Mouse (Mus musculus): ENCODE results near the gene Miga2. TPM values are rescaled to one million over a fixed set of nuclear protein-coding genes. Genes with fewer than 3 reads are reported as not detected.

Miga2 gene
- total and polyA plus RNA-seq, 2 experiments from 2014 or later: 28.6 to 70.8 TPM

GRCm38 (mm10) chr2:30328791-30329190, 35.2 kb upstream of the Miga2 start:
- H3K9ac ChIP-seq: no peak overlapping the region
- DNase-seq (no peak), ATAC-seq (no peak)
- TF ChIP-seq CTCF (IDR thresholded peaks at IDR 0.05; ENCODE audit: low read depth): no peak
- H3K4me3 ChIP-seq (ENCODE audit: low read depth, low read length): no peak overlapping the region
- no peaks in the 10 kb centered on the region for H3K4me1 ChIP-seq (ENCODE audit: insufficient read depth)
- no peaks in the 10 kb centered on the region for H3K27me3 ChIP-seq (ENCODE audit: insufficient read depth, low read length)
- no peak overlapping the region for H3K27ac ChIP-seq (ENCODE audit: low read depth, low read length)
- 73% methylated on average over 3 of the region's 3 CpGs for WGBS
- peaks cover 84% of the 10 kb centered on the region for H3K36me3 ChIP-seq (ENCODE audit: insufficient read depth)
- H3K9me3 ChIP-seq (ENCODE audit: low read length): no peaks in the 10 kb centered on the region
- H3K4me2 ChIP-seq (ENCODE audit: low read depth): no peak overlapping the region

DNA sequence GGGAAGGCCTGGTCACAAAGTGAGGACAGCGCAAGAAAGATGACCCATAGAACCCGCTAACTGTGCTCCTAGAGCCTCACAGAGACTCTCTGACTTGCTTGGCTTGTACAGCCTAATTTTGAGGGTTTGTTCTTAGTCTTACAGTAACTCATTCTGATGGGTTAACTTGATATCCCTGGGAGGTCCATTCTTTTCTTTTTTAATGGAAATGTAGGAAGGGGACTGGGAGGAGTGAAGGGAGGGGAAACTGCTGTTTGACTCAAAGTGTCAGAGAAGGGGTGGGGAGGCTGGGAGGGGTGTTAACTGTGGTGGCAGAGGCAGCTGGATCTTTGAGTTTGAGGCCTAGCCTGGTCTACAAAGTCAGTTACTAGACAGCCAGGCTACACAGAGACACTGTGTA, 28.7 kb upstream of the Miga2 start:
- no peak for TF ChIP-seq CTCF (IDR thresholded peaks at IDR 0.05; ENCODE audit: low read depth)
- DNase-seq (no peak), ATAC-seq (no peak)
- 93% methylated on average over 2 of the region's 2 CpGs for WGBS
- Histone ChIP-seq H3K4me1 (ENCODE audit: insufficient read depth) (no peaks in the 10 kb centered on the region), H3K9me3 (ENCODE audit: low read length) (no peaks in the 10 kb centered on the region), H3K4me3 (ENCODE audit: low read depth, low read length) (no peak overlapping the region), H3K9ac (no peak overlapping the region), H3K27ac (ENCODE audit: low read depth, low read length) (no peak overlapping the region), H3K27me3 (ENCODE audit: insufficient read depth, low read length) (no peaks in the 10 kb centered on the region), H3K4me2 (ENCODE audit: low read depth) (no peak overlapping the region), H3K36me3 (ENCODE audit: insufficient read depth) (peaks cover 86% of the 10 kb centered on the region)

- no peaks in the 10 kb centered on the region for H3K27me3 ChIP-seq (ENCODE audit: insufficient read depth, low read length)
- DNase-seq: no peak
- WGBS: 83% methylated on average over 16 of the region's 16 CpGs
- no peak for ATAC-seq
- TF ChIP-seq CTCF (IDR thresholded peaks at IDR 0.05; ENCODE audit: low read depth): no peak
- no peak overlapping the region for H3K4me3 ChIP-seq (ENCODE audit: low read depth, low read length)
- H3K9ac ChIP-seq: no peak overlapping the region
- H3K4me1 ChIP-seq (ENCODE audit: insufficient read depth): no peaks in the 10 kb centered on the region
- peaks cover 89% of the 10 kb centered on the region for H3K36me3 ChIP-seq (ENCODE audit: insufficient read depth)
- H3K4me2 ChIP-seq (ENCODE audit: low read depth): no peak overlapping the region
- no peak overlapping the region for H3K27ac ChIP-seq (ENCODE audit: low read depth, low read length)
- H3K9me3 ChIP-seq (ENCODE audit: low read length): no peaks in the 10 kb centered on the region
Measured at GRCm38 (mm10) chr2:30336174-30336915, 27.7 kb upstream of the Miga2 start.

DNA sequence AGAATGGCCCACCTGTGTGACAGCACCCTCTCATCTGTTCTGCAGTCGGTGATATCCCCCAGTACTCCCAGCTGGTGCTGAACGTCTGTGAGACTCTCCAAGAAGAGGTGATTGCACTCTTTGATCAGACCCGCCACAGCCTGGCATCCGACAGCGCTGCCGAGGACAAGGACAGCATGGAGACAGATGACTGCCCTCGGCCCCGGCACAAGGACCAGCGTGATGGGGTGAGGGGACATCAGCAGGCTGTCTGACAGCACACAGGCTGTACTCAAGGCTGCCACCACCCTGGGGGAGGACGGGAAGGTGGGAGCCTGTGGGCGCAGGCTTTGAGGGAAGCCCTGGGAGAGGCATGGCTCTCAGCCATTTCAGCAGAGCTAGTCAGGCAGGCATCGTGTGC, 26.9 kb upstream of the Miga2 start:
- Histone ChIP-seq H3K4me2 (ENCODE audit: low read depth) (no peak overlapping the region), H3K27ac (ENCODE audit: low read depth, low read length) (no peak overlapping the region), H3K9me3 (ENCODE audit: low read length) (no peaks in the 10 kb centered on the region), H3K36me3 (ENCODE audit: insufficient read depth) (peaks cover 97% of the 10 kb centered on the region), H3K9ac (no peak overlapping the region), H3K4me1 (ENCODE audit: insufficient read depth) (no peaks in the 10 kb centered on the region), H3K27me3 (ENCODE audit: insufficient read depth, low read length) (no peaks in the 10 kb centered on the region), H3K4me3 (ENCODE audit: low read depth, low read length) (no peak overlapping the region)
- ATAC-seq (no peak), DNase-seq (no peak)
- 94% methylated on average over 12 of the region's 12 CpGs for WGBS
- TF ChIP-seq CTCF (IDR thresholded peaks at IDR 0.05; ENCODE audit: low read depth): no peak

- 89% methylated on average over 3 of the region's 3 CpGs for WGBS
- no peak overlapping the region for H3K27ac ChIP-seq (ENCODE audit: low read depth, low read length)
- peaks cover 97% of the 10 kb centered on the region for H3K36me3 ChIP-seq (ENCODE audit: insufficient read depth)
- no peak for DNase-seq
- H3K4me2 ChIP-seq (ENCODE audit: low read depth): no peak overlapping the region
- TF ChIP-seq CTCF (IDR thresholded peaks at IDR 0.05; ENCODE audit: low read depth): no peak
- no peak overlapping the region for H3K9ac ChIP-seq
- no peak for ATAC-seq
- no peaks in the 10 kb centered on the region for H3K4me1 ChIP-seq (ENCODE audit: insufficient read depth)
- no peaks in the 10 kb centered on the region for H3K27me3 ChIP-seq (ENCODE audit: insufficient read depth, low read length)
- H3K4me3 ChIP-seq (ENCODE audit: low read depth, low read length): no peak overlapping the region
- no peaks in the 10 kb centered on the region for H3K9me3 ChIP-seq (ENCODE audit: low read length)
Measured at GRCm38 (mm10) chr2:30342061-30342460, 22.0 kb upstream of the Miga2 start.

- WGBS: 94% methylated on average over 7 of the region's 7 CpGs
- H3K9me3 ChIP-seq (ENCODE audit: low read length): no peaks in the 10 kb centered on the region
- TF ChIP-seq CTCF (IDR thresholded peaks at IDR 0.05; ENCODE audit: low read depth): no peak
- DNase-seq: no peak
- H3K4me3 ChIP-seq (ENCODE audit: low read depth, low read length): no peak overlapping the region
- H3K9ac ChIP-seq: no peak overlapping the region
- no peaks in the 10 kb centered on the region for H3K27me3 ChIP-seq (ENCODE audit: insufficient read depth, low read length)
- H3K27ac ChIP-seq (ENCODE audit: low read depth, low read length): no peak overlapping the region
- H3K4me2 ChIP-seq (ENCODE audit: low read depth): no peak overlapping the region
- no peaks in the 10 kb centered on the region for H3K4me1 ChIP-seq (ENCODE audit: insufficient read depth)
- ATAC-seq: no peak
- H3K36me3 ChIP-seq (ENCODE audit: insufficient read depth): peaks cover 95% of the 10 kb centered on the region
Measured at GRCm38 (mm10) chr2:30342544-30342943, 21.5 kb upstream of the Miga2 start.

DNA sequence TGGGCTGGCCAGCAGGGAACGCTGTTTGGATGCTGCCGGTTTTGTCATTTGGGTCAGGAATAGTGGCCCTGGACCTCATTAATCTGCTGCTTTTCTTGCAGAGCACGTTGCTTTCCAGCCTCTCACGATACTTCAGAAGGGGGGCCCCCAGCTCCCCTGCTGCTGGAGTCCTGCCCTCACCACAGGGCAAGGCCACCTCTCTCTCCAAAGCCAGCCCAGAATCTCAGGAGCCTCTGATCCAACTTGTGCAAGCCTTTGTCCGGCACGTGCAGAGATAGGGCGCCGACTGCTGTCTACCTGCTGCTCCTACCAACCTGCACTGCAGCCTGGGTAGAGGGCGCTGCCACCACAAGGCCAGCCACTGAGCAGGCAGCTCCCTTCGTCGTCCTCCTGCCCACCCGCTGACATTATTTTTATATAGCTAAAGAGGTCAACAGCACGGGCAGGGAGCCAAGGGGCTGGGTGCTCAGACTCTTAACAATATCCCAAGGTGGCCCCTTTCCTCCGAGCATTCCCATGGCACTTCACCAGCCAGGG, 20.4 kb upstream of the Miga2 start:
- 56% methylated on average over 14 of the region's 14 CpGs for WGBS
- Histone ChIP-seq H3K27me3 (ENCODE audit: insufficient read depth, low read length) (no peaks in the 10 kb centered on the region), H3K36me3 (ENCODE audit: insufficient read depth) (peaks cover 96% of the 10 kb centered on the region), H3K4me3 (ENCODE audit: low read depth, low read length) (no peak overlapping the region), H3K4me1 (ENCODE audit: insufficient read depth) (no peaks in the 10 kb centered on the region), H3K27ac (ENCODE audit: low read depth, low read length) (no peak overlapping the region), H3K9ac (no peak overlapping the region), H3K4me2 (ENCODE audit: low read depth) (no peak overlapping the region), H3K9me3 (ENCODE audit: low read length) (no peaks in the 10 kb centered on the region)
- DNase-seq (no peak), ATAC-seq (peak; percentile 29)
- peak; percentile 12; the same call in 1 of the 2 replicates for TF ChIP-seq CTCF (IDR thresholded peaks at IDR 0.05; ENCODE audit: low read depth)

All from forebrain, postnatal 0 days (tissue).